Mouse (Mus musculus) small intestine, adult 2 months (tissue): Measurements from ENCODE around the gene Bsg. TPM values are rescaled to one million over a fixed set of nuclear protein-coding genes. Genes with fewer than 3 reads are reported as not detected.

Experiments used
- H3K27ac ChIP-seq: fragments of 200-500 bp; 2 replicates; pipeline ENCODE4 v1.5.1; 2012; ENCODE audit warnings: low read depth, low read length, control low read depth, inconsistent platforms; ENCODE audit not compliant: insufficient read depth
- H3K27me3 ChIP-seq: fragments of 200-500 bp; 2 replicates; pipeline ENCODE4 v1.6.1; 2012; ENCODE audit warnings: mild to moderate bottlenecking, moderate library complexity, low read length, inconsistent platforms; ENCODE audit not compliant: control insufficient read depth, insufficient read depth
- H3K36me3 ChIP-seq: fragments of 200-500 bp; 2 replicates; pipeline ENCODE4 v1.6.1; 2012; ENCODE audit warnings: mild to moderate bottlenecking, low read length, control low read depth, inconsistent platforms; ENCODE audit not compliant: control insufficient read depth, insufficient read depth
- H3K4me1 ChIP-seq: fragments of 200-500 bp; 2 replicates; pipeline ENCODE4 v1.6.1; 2012; ENCODE audit warnings: low read length, inconsistent platforms, mixed read lengths; ENCODE audit not compliant: control insufficient read depth, insufficient read depth, insufficient read length
- H3K4me3 ChIP-seq: fragments of 200-500 bp; 2 replicates; pipeline ENCODE4 v1.5.1; 2012; ENCODE audit warnings: low read depth, mild to moderate bottlenecking, control low read depth, inconsistent platforms, low read length, moderate library complexity
- CTCF ChIP-seq: fragments of 200-500 bp; IDR thresholded peaks from 2 replicates; pipeline ENCODE4 v1.5.1; 2012; ENCODE audit warnings: low read depth, mild to moderate bottlenecking, control low read depth, inconsistent platforms, low read length, moderate library complexity, mixed read lengths; ENCODE audit not compliant: insufficient replicate concordance, insufficient read length; ENCODE audit errors: extremely low read depth
- POLR2A ChIP-seq: fragments of 200-500 bp; IDR thresholded peaks from 2 replicates; pipeline ENCODE4 v1.6.1; 2012; ENCODE audit warnings: low read depth, mild to moderate bottlenecking, control low read depth, inconsistent platforms, low read length, moderate library complexity
- WGBS: fragments of 180-500 bp; shearing (Covaris S2); methylation state at CpG from one replicate; pipeline ENCODE4 v1.1.7; 2018; 5-methylcytosine and 5-hydroxymethylcytosine counted together
- polyA plus RNA-seq: library from polyadenylated mRNA; depleted of rRNA; stranded (reverse); fragments of >200 nt; gene quantifications from 2 replicates; pipeline ENCODE4 v1.2.3, GENCODE M21; 2012

The Bsg gene
- polyA plus RNA-seq, 1 experiment = 1,266 TPM

DNA sequence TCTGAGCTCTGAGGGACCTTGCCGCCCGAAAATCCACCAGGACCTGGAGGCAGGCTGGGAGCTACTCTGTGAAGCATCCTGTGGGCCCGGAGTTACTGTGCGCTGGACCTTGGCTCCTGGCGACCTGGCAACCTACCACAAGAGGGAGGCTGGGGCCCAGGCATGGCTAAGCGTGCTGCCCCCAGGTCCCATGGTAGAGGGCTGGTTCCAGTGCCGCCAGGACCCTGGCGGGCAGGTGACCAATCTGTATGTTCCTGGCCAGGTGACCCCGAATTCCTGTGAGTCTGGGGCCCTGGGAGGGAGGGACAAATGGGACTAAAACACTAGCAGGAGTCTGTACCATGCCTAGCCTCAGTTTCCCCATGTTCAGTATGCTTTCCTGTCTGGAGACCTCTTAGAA, 37.8 kb upstream of the Bsg start:
- Histone ChIP-seq H3K4me3 (no peak overlapping the region), H3K4me1 (peaks cover 8% of the 10 kb centered on the region), H3K27me3 (no peaks in the 10 kb centered on the region), H3K36me3 (no peaks in the 10 kb centered on the region), H3K27ac (no peak overlapping the region)
- 61% methylated on average over 9 of the region's 9 CpGs for WGBS
- no peak for TF ChIP-seq CTCF
- TF ChIP-seq POLR2A = no peak

DNA sequence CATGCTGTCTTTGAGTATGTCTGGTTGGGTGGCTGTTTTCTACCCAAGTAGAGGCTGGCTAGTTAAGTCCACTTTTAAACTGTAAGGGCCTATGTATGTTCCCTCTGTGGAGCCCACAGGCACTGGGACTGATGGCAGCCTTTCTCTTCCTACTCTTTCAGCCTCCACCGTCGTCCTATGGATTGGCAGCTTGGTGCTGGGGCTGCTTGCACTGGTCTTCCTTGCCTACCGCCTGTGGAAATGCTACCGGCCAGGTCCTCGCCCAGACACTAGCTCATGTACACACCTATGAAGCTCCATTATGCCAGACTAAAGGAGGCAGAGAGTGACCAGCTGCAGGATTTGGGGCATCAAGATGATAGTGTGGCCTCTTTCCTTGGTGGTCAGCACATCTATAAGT, 36.2 kb upstream of the Bsg start:
- 78% methylated on average over 5 of the region's 5 CpGs for WGBS
- peaks cover 8% of the 10 kb centered on the region for H3K4me1 ChIP-seq
- TF ChIP-seq CTCF = no peak
- no peak for TF ChIP-seq POLR2A
- H3K27ac ChIP-seq = no peak overlapping the region
- no peak overlapping the region for H3K4me3 ChIP-seq
- no peaks in the 10 kb centered on the region for H3K27me3 ChIP-seq
- peaks cover 2% of the 10 kb centered on the region; the same call in 1 of the 2 replicates for H3K36me3 ChIP-seq

DNA sequence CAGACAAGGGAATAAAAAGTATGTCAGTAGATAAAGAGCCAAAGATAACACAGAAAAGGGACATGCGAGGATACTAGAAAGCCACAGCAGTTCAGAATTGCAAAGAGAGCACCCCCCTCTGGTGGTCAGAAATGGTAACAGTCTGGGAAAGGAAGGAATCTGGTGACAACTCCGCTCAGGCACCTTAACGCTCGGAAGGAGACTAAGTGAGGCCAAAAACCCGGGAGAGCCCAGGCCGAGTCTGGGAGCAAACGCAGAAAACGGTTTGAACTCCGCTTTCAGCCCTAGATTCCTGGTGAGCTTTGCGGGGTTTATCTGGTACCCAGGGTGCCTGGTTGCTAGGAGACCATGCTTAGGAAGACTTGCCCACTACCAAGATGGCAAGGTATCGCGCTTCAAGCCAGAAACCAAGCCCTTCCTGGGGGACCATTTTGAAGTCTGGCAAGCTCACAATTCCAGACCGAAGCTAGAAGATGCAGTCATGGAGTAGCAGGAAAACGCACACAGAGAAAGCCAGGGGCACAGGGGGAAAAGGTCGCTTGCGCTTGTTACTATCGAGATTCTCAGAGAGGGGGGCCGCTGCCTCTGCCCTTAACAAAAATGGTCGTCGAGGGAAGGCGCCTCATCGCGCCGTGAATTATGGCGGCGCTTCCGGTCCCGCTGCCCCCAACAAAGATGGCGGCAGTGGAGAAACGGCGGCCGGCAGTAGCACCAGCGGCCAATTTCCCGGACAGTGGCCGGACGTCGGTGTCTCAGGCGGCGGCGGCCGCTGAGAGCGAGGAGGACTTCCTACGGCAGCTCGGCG, 35.3 kb upstream of the Bsg start, which contains the start of gene Tpgs1:
Gene Tpgs1, plus strand, starts transcription at position 599 of the 805 bp plus-strand sequence.
- Histone ChIP-seq H3K4me3 (peak within 1 kb of the TSS; percentile 88), H3K36me3 (peaks cover 2% of the 10 kb centered on the region; the same call in 1 of the 2 replicates), H3K27ac (peak within 1 kb of the TSS; percentile 75), H3K27me3 (no peaks in the 10 kb centered on the region), H3K4me1 (peaks cover 8% of the 10 kb centered on the region)
- 0 out of 2 replicates have a peak, but pooled peaks have one; percentile 49 for TF ChIP-seq POLR2A
- TF ChIP-seq CTCF = peak; percentile 79; the same call in 1 of the 2 replicates
- under 1% methylated on average over 45 of the region's 45 CpGs for WGBS

DNA sequence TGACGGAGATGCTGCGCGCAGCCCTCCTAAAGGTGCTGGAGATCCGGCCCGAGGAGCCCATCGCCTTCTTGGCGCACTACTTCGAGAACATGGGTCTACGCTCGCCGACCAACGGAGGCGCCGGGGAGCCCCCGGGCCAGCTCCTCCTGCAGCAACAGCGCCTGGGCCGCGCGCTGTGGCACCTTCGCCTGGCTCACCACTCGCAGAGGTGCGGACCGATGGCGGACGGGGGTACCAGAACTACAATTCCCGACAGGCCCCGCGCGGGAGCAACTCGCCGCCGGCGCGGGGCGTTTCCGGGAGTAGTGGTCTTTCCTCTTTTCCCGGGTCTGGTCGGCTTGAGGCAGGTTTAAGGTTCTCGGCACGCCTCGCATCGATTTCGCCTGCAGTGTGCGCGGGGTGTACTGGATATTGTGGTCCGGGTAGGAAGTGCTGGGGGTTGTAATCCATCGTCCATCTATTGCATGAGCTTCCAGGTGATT, 34.7 kb upstream of the Bsg start:
- Histone ChIP-seq H3K36me3 (peaks cover 2% of the 10 kb centered on the region; the same call in 1 of the 2 replicates), H3K4me1 (peaks cover 8% of the 10 kb centered on the region), H3K27ac (peak overlapping the region; percentile 75), H3K4me3 (peak overlapping the region; percentile 88), H3K27me3 (no peaks in the 10 kb centered on the region)
- TF ChIP-seq POLR2A (no peak), CTCF (no peak)
- WGBS = under 1% methylated on average over 47 of the region's 47 CpGs

DNA sequence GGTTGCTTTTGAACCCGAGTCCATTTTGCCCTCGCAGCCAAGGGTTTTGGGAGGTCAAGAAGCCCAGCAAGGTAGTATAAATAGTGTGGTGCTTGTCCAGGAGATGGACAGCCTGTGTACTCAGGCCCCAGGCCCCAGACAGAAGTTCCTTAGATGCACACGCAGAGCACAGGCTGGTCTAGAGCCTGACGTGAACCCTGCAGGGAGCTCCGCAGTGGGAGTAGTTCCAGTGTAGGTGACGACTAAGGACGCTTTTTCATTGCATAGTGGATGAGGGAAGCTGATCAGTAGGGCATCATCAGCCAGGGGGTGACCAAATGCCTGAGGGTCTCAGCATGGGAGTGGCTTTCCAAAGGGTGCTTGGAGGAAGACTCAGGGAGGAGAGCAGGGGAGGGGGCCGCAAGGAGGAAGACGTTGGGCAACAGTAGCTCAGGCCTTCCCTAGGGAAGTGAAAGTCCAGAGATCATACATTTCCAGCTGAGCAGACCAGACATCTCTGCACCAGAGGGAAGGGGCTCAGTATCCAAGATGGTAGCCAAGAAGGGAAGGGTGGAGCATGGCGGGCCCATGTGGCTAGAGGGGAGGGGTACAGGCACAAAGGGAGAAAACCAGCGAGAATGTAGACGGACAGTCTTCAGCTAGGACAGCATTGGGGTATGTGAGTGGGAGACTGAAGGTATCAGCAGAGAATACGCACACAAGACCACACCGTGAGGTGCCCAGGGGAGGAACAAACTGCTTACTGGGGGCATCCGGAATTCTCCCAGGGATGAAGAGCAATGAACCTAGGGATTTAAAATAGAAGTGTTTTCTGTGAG, 34.0 kb upstream of the Bsg start:
- TF ChIP-seq CTCF (no peak), POLR2A (no peak)
- peaks cover 2% of the 10 kb centered on the region; the same call in 1 of the 2 replicates for H3K36me3 ChIP-seq
- H3K4me1 ChIP-seq = peaks cover 8% of the 10 kb centered on the region
- H3K27ac ChIP-seq = 0 out of 2 replicates have a peak overlapping the region, but pooled peaks have one; percentile 75
- H3K27me3 ChIP-seq = no peaks in the 10 kb centered on the region
- peak overlapping the region; percentile 88 for H3K4me3 ChIP-seq
- 38% methylated on average over 15 of the region's 15 CpGs for WGBS

DNA sequence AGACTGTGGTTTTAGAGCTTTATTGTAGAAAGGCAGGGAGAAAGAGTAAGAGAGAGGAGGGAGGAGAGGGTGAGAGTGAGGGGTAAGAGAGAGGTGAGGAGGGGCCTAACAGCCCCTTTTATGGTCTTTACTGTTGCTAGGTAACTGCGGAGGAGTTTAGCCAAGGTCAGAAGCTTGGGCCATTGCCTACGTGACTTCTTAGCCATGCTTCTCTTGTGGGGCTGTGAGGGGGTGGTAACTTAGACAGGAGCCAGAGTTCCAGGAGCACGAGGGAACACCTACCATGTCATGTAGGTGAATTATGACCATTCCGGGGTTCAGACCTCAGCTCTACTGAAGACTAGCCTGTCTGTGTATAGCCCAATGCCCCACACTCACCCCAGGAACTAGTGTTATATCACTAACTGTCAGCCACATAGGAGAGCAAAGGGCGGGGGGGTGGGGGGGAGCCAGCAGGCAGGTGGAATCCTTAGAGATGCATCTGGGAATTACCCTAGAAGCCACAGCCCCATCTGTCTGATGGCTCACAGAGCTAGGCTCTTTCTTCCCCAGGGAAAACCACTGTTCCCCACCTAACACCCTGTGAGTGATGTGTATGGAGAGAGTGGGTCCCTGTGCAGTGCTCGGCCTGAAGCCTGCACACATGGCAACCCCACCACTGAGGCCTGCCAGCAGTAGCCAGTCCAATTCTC, 32.7 kb upstream of the Bsg start:
- Histone ChIP-seq H3K4me3 (no peak overlapping the region), H3K36me3 (peaks cover 2% of the 10 kb centered on the region; the same call in 1 of the 2 replicates), H3K27ac (no peak overlapping the region), H3K4me1 (peaks cover 8% of the 10 kb centered on the region), H3K27me3 (no peaks in the 10 kb centered on the region)
- WGBS = 81% methylated on average over 6 of the region's 6 CpGs
- TF ChIP-seq CTCF (no peak), POLR2A (no peak)

DNA sequence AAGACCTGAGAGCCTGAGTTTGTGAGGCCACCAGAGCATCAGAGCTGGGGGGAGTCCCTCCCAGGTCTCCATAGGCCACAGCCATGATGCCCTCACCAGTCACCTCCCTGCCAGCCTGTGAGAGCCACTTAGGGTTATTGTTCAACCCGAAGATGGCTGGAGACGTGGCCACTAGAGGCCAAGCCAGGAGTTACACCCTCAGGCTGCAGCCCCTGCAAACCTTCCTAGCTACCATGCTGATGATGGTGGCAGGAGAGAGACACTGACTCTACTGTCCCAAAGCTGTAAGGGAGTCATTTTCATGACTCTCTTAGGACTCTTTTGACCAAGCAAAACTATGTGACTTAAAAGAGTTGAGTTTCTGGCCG, 32.2 kb upstream of the Bsg start:
- 54% methylated on average over 3 of the region's 3 CpGs for WGBS
- H3K36me3 ChIP-seq = peaks cover 2% of the 10 kb centered on the region; the same call in 1 of the 2 replicates
- no peaks in the 10 kb centered on the region for H3K27me3 ChIP-seq
- peaks cover 8% of the 10 kb centered on the region for H3K4me1 ChIP-seq
- TF ChIP-seq POLR2A (no peak), CTCF (no peak)
- H3K4me3 ChIP-seq = no peak overlapping the region
- H3K27ac ChIP-seq = no peak overlapping the region
